Mouse (Mus musculus): ENCODE results near the gene Fbxl18.

Gene Fbxl18

GRCm38 (mm10) chr5:142916593-142916992 is 21.4 kb upstream of the Fbxl18 start:
- no peak for DNase-seq (ENCODE audit: low spot score in 2 of 2)

- DNase-seq (ENCODE audit: low spot score in 2 of 2): no peak
Observed at GRCm38 (mm10) chr5:142915231-142915630, 20.0 kb upstream of the Fbxl18 start.

- DNase-seq (ENCODE audit: low spot score in 2 of 2): peak in 1 of 2 experiments; percentile 32
Observed at GRCm38 (mm10) chr5:142912739-142913138, 17.5 kb upstream of the Fbxl18 start.

GRCm38 (mm10) chr5:142912320-142912719 is 17.1 kb upstream of the Fbxl18 start:
- no peak for DNase-seq (ENCODE audit: low spot score in 2 of 2)

- DNase-seq (ENCODE audit: low spot score in 2 of 2): no peak
Observed at GRCm38 (mm10) chr5:142911629-142912028, 16.4 kb upstream of the Fbxl18 start.

- DNase-seq (ENCODE audit: low spot score in 2 of 2): peak; percentile 67 to 74
Observed at GRCm38 (mm10) chr5:142909576-142910278, 14.5 kb upstream of the Fbxl18 start.

GRCm38 (mm10) chr5:142908941-142909575 is 13.8 kb upstream of the Fbxl18 start:
- peak; percentile 78 to 79 for DNase-seq (ENCODE audit: low spot score in 2 of 2)

GRCm38 (mm10) chr5:142907803-142908559 is 12.8 kb upstream of the Fbxl18 start:
- DNase-seq (ENCODE audit: low spot score in 2 of 2): peak; percentile 59 to 75

- peak in 1 of 2 experiments; percentile 53 for DNase-seq (ENCODE audit: low spot score in 2 of 2)
Observed at GRCm38 (mm10) chr5:142907048-142907802, 12.0 kb upstream of the Fbxl18 start.

- peak; percentile 96 to 97 for DNase-seq (ENCODE audit: low spot score in 2 of 2)
Observed at GRCm38 (mm10) chr5:142906532-142907047, 11.4 kb upstream of the Fbxl18 start, which contains the start of gene Actb. TSS of gene Actb (minus strand) at chr5:142906754.

GRCm38 (mm10) chr5:142905725-142906531 is 10.7 kb upstream of the Fbxl18 start:
- DNase-seq (ENCODE audit: low spot score in 2 of 2): peak; percentile 98 to 99

GRCm38 (mm10) chr5:142905038-142905695 is 9.9 kb upstream of the Fbxl18 start:
- no peak for DNase-seq (ENCODE audit: low spot score in 2 of 2)

GRCm38 (mm10) chr5:142904208-142905037 is 9.2 kb upstream of the Fbxl18 start:
- DNase-seq (ENCODE audit: low spot score in 2 of 2): no peak

GRCm38 (mm10) chr5:142903470-142904207 is 8.4 kb upstream of the Fbxl18 start:
- DNase-seq (ENCODE audit: low spot score in 2 of 2): no peak

- no peak for DNase-seq (ENCODE audit: low spot score in 2 of 2)
Observed at GRCm38 (mm10) chr5:142902506-142903314, 7.5 kb upstream of the Fbxl18 start.

GRCm38 (mm10) chr5:142901846-142902505 is 6.8 kb upstream of the Fbxl18 start:
- DNase-seq (ENCODE audit: low spot score in 2 of 2): no peak

GRCm38 (mm10) chr5:142901355-142901802 is 6.2 kb upstream of the Fbxl18 start:
- no peak for DNase-seq (ENCODE audit: low spot score in 2 of 2)
